Mouse (Mus musculus) E14TG2a.4 (cell line): ENCODE results near the gene Klhdc4.

Source experiments
- CTCF ChIP-seq: conservative IDR thresholded peaks from 2 replicates; pipeline ENCODE4 v1.5.1; 2014; ENCODE audit warnings: low read length
- NANOG ChIP-seq: IDR thresholded peaks from 2 replicates; pipeline ENCODE4 v1.6.1; 2014; ENCODE audit warnings: borderline replicate concordance, low read length, mixed read lengths
- POU5F1 ChIP-seq: IDR thresholded peaks from 2 replicates; pipeline ENCODE4 v1.6.1; 2014; ENCODE audit warnings: low read length, borderline replicate concordance

GRCm38 (mm10) chr8:121846815-121847214 lies 17.4 kb upstream of the Klhdc4 start:
- TF ChIP-seq CTCF (no peak), NANOG (no peak), POU5F1 (no peak)
